1 mouse cellular context compared by ENCODE assay signal in the genomic region with DNA sequence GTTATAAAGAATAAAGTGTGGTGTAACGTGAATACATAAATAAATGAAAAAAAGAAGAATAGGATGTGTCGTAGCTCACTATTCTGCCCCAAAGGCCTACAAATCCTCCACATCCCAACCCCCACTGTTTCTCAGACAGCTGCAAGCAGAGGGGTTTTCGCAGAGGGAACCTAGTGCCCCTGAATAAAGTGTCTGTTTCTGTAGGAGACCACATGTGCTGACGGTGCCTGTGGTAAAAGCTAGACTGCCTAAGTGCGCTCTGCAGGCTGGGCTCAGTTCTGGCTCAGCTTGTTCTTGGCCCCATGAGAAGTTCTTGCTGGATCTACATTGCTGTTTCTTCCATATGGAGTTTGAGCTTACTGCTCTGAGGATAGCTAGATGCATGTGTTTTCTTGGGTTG.
A peak's percentile ranks its signal among the peaks of the same experiment; 100 is the strongest.
TF ChIP-seq lines count a peak whose summit lies in the region.

No protein-coding gene starts in this region.

TF ChIP-seq in CH12.LX, 34 proteins besides CTCF, POLR2A, EP300 and RAD21 (continued from another document):
- TF ChIP-seq SMC3 (IDR thresholded peaks at IDR 0.05; ENCODE audit: low read depth, low read length) (0 out of 2 replicates have a peak, but pooled peaks have one; percentile 9), MAX (IDR thresholded peaks at IDR 0.05; ENCODE audit: low read length) (peak; percentile 58; the same call in 1 of the 2 replicates)
